Mouse (Mus musculus) midbrain, postnatal 0 days (tissue): ENCODE results near the gene Magoh. TPM values are rescaled to one million over a fixed set of nuclear protein-coding genes. Genes with fewer than 3 reads are reported as not detected.

Experiments used
- ATAC-seq: fragments of 200-750 bp; cut with Nextera tagmentation; 2 replicates; pipeline ENCODE4 v1.8.0; 2017; ENCODE audit warnings: moderate number of reproducible peaks, mild to moderate bottlenecking, moderate TSS enrichment, moderate library complexity; ENCODE audit not compliant: low FRiP score
- DNase-seq: peaks from one replicate; pipeline ENCODE4 v3.0.0-alpha.2; 2015; ENCODE audit warnings: low spot score
- H3K27ac ChIP-seq: fragments of 300-500 bp; sonication (generic); 2 replicates; pipeline ENCODE4 v1.5.1; 2014; ENCODE audit warnings: low read depth, mild to moderate bottlenecking, low read length, mixed read lengths
- H3K27me3 ChIP-seq: fragments of 300-500 bp; sonication (generic); 2 replicates; pipeline ENCODE4 v1.6.1; 2014; ENCODE audit warnings: low read length, control low read depth, mixed read lengths; ENCODE audit not compliant: insufficient read depth
- H3K36me3 ChIP-seq: fragments of 300-500 bp; sonication (generic); 2 replicates; pipeline ENCODE4 v1.6.1; 2014; ENCODE audit warnings: low read length, control low read depth, mixed read lengths; ENCODE audit not compliant: insufficient read depth
- H3K4me1 ChIP-seq: fragments of 300-500 bp; sonication (generic); 2 replicates; pipeline ENCODE4 v1.6.1; 2014; ENCODE audit warnings: mild to moderate bottlenecking, control low read depth, antibody characterized with exemption, low read length, mixed read lengths; ENCODE audit not compliant: insufficient read depth
- H3K4me2 ChIP-seq: fragments of 300-500 bp; sonication (generic); 2 replicates; pipeline ENCODE4 v1.6.1; 2014; ENCODE audit warnings: low read depth, mild to moderate bottlenecking, low read length, mixed read lengths; ENCODE audit not compliant: poor library complexity, severe bottlenecking
- H3K4me3 ChIP-seq: fragments of 300-500 bp; sonication (generic); 2 replicates; pipeline ENCODE4 v1.5.1; 2014; ENCODE audit warnings: low read depth, mild to moderate bottlenecking, low read length, moderate library complexity
- H3K9ac ChIP-seq: fragments of 300-500 bp; sonication (generic); replicated peaks from 2 replicates; pipeline ENCODE4 v1.6.1; 2014; ENCODE audit warnings: mild to moderate bottlenecking, low read length, moderate library complexity, mixed read lengths; ENCODE audit not compliant: poor library complexity, severe bottlenecking
- H3K9me3 ChIP-seq: fragments of 300-500 bp; sonication (generic); 2 replicates; pipeline ENCODE4 v1.6.1; 2016; ENCODE audit warnings: low read length, control low read depth
- CTCF ChIP-seq: IDR thresholded peaks from 2 replicates; pipeline ENCODE4 v1.5.1; 2016; ENCODE audit warnings: antibody characterized with exemption, mild to moderate bottlenecking
- WGBS: fragments of 180-500 bp; shearing (Covaris S2); extraction: QIAGEN DNeasy Blood & Tissue Kit; methylation state at CpG from one replicate; pipeline ENCODE4 v1.1.7; 2014; 5-methylcytosine and 5-hydroxymethylcytosine counted together
- polyA plus RNA-seq: library from polyadenylated mRNA; unstranded; fragments of >200 nt; fragmentation: Nextera tagmentation; extraction: Ambion mirVana; gene quantifications from 2 replicates; pipeline ENCODE4 v1.2.1, GENCODE M21; 2015
- total RNA-seq: library from RNA; depleted of rRNA; stranded (reverse); fragments of >200 nt; gene quantifications from 2 replicates; pipeline ENCODE4 v1.2.3, GENCODE M21; 2014; rRNA removed

Gene Magoh
- total and polyA plus RNA-seq, 2 experiments from 2014 or later = 44.5 to 124 TPM

DNA sequence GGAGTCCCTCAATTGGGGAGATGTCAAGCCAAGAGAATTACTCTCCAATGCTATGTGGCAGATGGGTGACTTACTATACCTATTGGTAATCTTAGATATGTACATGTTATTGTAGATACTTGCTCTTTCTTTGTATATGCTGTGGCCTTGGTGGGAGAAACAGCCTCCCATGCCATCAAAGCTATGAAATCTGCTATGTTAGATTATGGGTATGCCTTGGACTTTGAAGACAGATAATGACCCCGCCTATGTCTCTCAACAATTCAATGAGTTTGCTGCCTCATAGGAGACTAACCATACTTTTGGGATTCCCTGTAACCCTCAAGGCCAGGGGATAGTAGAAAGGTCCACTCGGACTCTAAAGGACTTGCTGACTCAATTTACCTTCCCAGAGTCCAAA is 48.7 kb downstream of the Magoh start:
- Histone ChIP-seq H3K36me3 (no peaks in the 10 kb centered on the region), H3K27me3 (no peaks in the 10 kb centered on the region), H3K9me3 (no peaks in the 10 kb centered on the region), H3K4me1 (no peaks in the 10 kb centered on the region), H3K9ac (no peak overlapping the region), H3K4me2 (no peak overlapping the region), H3K4me3 (no peak overlapping the region), H3K27ac (no peak overlapping the region)
- WGBS = 70% methylated on average over 2 of the region's 2 CpGs
- ATAC-seq (no peak), DNase-seq (no peak)
- TF ChIP-seq CTCF = no peak

DNA sequence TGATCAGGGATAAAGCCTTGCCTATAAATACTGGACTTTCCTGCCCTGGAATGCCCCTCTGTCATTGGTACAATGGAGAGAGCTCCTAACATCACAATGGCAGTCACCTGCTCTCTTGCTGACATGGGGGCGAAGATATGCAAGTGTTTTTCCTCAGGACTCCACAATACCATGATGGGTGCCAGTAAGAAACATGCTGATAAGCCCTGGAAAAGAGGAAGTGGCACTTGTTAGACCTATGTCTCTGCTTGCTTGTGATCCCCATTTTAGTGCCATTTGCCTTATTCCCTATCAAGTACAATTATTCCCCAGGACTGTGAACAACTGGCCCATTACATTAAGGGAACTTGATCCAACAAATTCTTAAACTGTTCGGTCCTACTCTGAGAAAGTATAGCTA is 49.2 kb downstream of the Magoh start:
- Histone ChIP-seq H3K4me1 (no peaks in the 10 kb centered on the region), H3K27me3 (no peaks in the 10 kb centered on the region), H3K9ac (no peak overlapping the region), H3K9me3 (no peaks in the 10 kb centered on the region), H3K36me3 (no peaks in the 10 kb centered on the region), H3K27ac (no peak overlapping the region), H3K4me3 (no peak overlapping the region), H3K4me2 (no peak overlapping the region)
- TF ChIP-seq CTCF = no peak
- ATAC-seq = no peak
- no peak for DNase-seq
- WGBS = 92% methylated on average over 2 of the region's 2 CpGs

DNA sequence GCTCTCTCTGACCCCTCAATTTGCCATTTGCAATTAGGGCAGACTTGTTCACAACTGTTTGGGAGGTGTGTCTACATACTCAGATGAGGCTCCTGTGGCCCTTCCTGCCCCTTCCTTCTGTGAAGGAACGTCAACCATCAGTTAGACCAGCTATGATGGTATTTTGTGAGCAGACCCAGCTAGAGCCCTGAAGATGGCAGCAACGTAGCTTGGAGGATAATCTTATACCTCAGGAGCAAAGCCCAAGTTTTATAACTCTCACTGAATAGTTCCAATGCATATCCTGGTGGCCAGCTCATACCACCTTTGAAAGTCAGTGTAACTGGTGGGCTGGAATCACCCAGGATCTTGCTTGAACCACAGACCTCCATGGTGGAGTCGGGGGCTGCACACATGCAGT is 51.9 kb downstream of the Magoh start:
- peak; percentile 53 for TF ChIP-seq CTCF
- no peak for ATAC-seq
- Histone ChIP-seq H3K27me3 (no peaks in the 10 kb centered on the region), H3K9me3 (no peaks in the 10 kb centered on the region), H3K4me3 (no peak overlapping the region), H3K4me2 (no peak overlapping the region), H3K4me1 (no peaks in the 10 kb centered on the region), H3K9ac (no peak overlapping the region), H3K27ac (no peak overlapping the region), H3K36me3 (no peaks in the 10 kb centered on the region)
- WGBS = 72% methylated on average over 3 of the region's 3 CpGs
- DNase-seq = peak; percentile 18

DNA sequence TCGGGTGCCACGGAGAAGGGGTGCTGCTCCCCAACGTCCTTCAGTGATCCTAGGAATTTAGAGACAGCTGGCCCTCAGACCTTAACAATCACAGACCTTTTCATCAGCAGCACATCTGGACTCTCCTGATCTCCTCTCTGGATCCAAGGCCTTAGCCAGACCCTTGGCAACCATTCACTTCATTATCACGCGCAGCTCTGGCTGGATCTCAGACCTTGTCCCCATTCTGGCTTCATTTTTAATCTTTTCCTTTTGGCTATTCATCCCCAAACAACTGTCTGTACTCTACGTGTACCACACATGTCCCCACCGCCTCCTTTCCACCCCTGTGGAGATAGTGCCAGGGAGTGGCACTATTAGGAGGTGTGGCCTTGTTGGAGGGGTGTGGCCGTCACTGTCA is 53.7 kb downstream of the Magoh start:
- Histone ChIP-seq H3K9me3 (no peaks in the 10 kb centered on the region), H3K27me3 (no peaks in the 10 kb centered on the region), H3K36me3 (no peaks in the 10 kb centered on the region), H3K27ac (no peak overlapping the region), H3K4me2 (no peak overlapping the region), H3K4me3 (no peak overlapping the region), H3K4me1 (no peaks in the 10 kb centered on the region), H3K9ac (no peak overlapping the region)
- ATAC-seq (no peak), DNase-seq (no peak)
- TF ChIP-seq CTCF = no peak
- 82% methylated on average over 8 of the region's 8 CpGs for WGBS

DNA sequence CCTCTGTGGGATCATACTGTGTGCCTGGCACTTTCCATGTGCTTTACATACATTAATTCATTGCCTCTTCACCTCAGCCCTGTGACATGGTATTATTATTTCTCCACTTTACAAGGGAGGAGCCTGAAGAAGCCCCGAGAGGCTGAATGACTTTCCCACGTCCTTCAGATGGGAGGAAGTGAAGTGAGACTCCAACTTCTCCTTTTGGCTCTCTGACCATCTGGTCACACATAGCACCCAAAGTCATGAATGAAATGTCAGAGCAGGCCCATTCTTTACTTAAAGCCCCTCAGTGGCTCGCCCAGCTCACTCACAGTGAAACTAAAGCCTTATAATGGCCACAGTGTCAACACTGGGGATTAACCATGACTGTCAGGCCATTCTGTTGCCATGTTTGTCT is 55.7 kb downstream of the Magoh start:
- no peak overlapping the region for H3K4me3 ChIP-seq
- H3K9me3 ChIP-seq = no peaks in the 10 kb centered on the region
- no peak for TF ChIP-seq CTCF
- no peaks in the 10 kb centered on the region for H3K36me3 ChIP-seq
- no peaks in the 10 kb centered on the region for H3K4me1 ChIP-seq
- no peaks in the 10 kb centered on the region for H3K27me3 ChIP-seq
- H3K27ac ChIP-seq = no peak overlapping the region
- H3K9ac ChIP-seq = no peak overlapping the region
- 51% methylated on average over 3 of the region's 3 CpGs for WGBS
- no peak for ATAC-seq
- no peak overlapping the region for H3K4me2 ChIP-seq
- DNase-seq = no peak

Other genes starting within 250 kb of the Magoh start
- gene Dmrtb1, start 195.5 kb upstream of the Magoh start, total RNA-seq = 13.1 and 27.1 TPM in 2 replicates
- 36.8 and 37.2 TPM in 2 replicates for gene Dmrtb1, start 195.5 kb upstream of the Magoh start, polyA plus RNA-seq
- 74.1 and 78.5 TPM in 2 replicates for gene Lrp8, start 77.5 kb upstream of the Magoh start, total RNA-seq
- 31.9 and 35.2 TPM in 2 replicates for gene Lrp8, start 77.5 kb upstream of the Magoh start, polyA plus RNA-seq
- gene 0610037L13Rik, start 10.1 kb downstream of the Magoh start, total RNA-seq = 40.5 and 55.5 TPM in 2 replicates
- gene 0610037L13Rik, start 10.1 kb downstream of the Magoh start, polyA plus RNA-seq = 94.7 and 103 TPM in 2 replicates
- gene Cpt2, start 43.9 kb downstream of the Magoh start, total RNA-seq = 9.3 and 12.3 TPM in 2 replicates
- gene Cpt2, start 43.9 kb downstream of the Magoh start, polyA plus RNA-seq = 10.2 and 12.1 TPM in 2 replicates
- not detected in 2 replicates for gene Slc1a7, start 88.6 kb downstream of the Magoh start, total RNA-seq
- gene Slc1a7, start 88.6 kb downstream of the Magoh start, polyA plus RNA-seq = 0.10 and 0.16 TPM in 2 replicates
- gene Podn, start 216.7 kb downstream of the Magoh start, total RNA-seq = 2.5 and 5.7 TPM in 2 replicates
- 0.82 and 1.5 TPM in 2 replicates for gene Podn, start 216.7 kb downstream of the Magoh start, polyA plus RNA-seq